Mouse (Mus musculus) heart, embryonic 11.5 days (tissue): ENCODE measurements at regions not wholly inside any gene's neighbourhood (a gene's known extent, or its start where the extent isn't known, plus 50 kb on each side); places are given as distances from the start of the nearest gene placed in this dataset. TPM values are rescaled to one million over a fixed set of nuclear protein-coding genes. Genes with fewer than 3 reads are reported as not detected.

Experiments
- ATAC-seq: fragments of 200-750 bp; cut with Nextera tagmentation; replicated peaks from 2 replicates; pipeline ENCODE4 v1.8.0; 2017; ENCODE audit warnings: moderate library complexity; ENCODE audit not compliant: insufficient number of reproducible peaks, low FRiP score, low TSS enrichment
- H3K27ac ChIP-seq: fragments of 300-500 bp; sonication (generic); 2 replicates; pipeline ENCODE4 v1.5.1; 2014; ENCODE audit warnings: mild to moderate bottlenecking, low read depth, low read length
- H3K27me3 ChIP-seq: fragments of 300-500 bp; sonication (generic); 2 replicates; pipeline ENCODE4 v1.6.1; 2014; ENCODE audit warnings: mild to moderate bottlenecking, low read length, mixed read lengths; ENCODE audit not compliant: control insufficient read depth, insufficient read depth
- H3K36me3 ChIP-seq: fragments of 300-500 bp; sonication (generic); 2 replicates; pipeline ENCODE4 v1.6.1; 2014; ENCODE audit warnings: mild to moderate bottlenecking, low read length, moderate library complexity, mixed read lengths; ENCODE audit not compliant: control insufficient read depth, insufficient read depth
- H3K4me1 ChIP-seq: fragments of 300-500 bp; sonication (generic); 2 replicates; pipeline ENCODE4 v1.6.1; 2014; ENCODE audit warnings: low read length; ENCODE audit not compliant: control insufficient read depth, insufficient read depth
- H3K4me2 ChIP-seq: fragments of 300-500 bp; sonication (generic); 2 replicates; pipeline ENCODE4 v1.6.1; 2014; ENCODE audit warnings: mild to moderate bottlenecking, moderate library complexity
- H3K4me3 ChIP-seq: fragments of 300-500 bp; sonication (generic); 2 replicates; pipeline ENCODE4 v1.5.1; 2014; ENCODE audit warnings: low read depth, low read length
- H3K9ac ChIP-seq: fragments of 300-500 bp; sonication (generic); 2 replicates; pipeline ENCODE4 v1.6.1; 2014; ENCODE audit warnings: mild to moderate bottlenecking, low read depth, low read length, moderate library complexity
- H3K9me3 ChIP-seq: fragments of 300-500 bp; sonication (generic); replicated peaks from 2 replicates; pipeline ENCODE4 v1.6.1; 2016; ENCODE audit warnings: low read length; ENCODE audit not compliant: control insufficient read depth
- WGBS: fragments of 180-500 bp; shearing (Covaris S2); extraction: QIAGEN DNeasy Blood & Tissue Kit; methylation state at CpG from one replicate; pipeline ENCODE4 v1.1.7; 2014; ENCODE audit not compliant: insufficient replicate concordance; 5-methylcytosine and 5-hydroxymethylcytosine counted together
- microRNA-seq: library from miRNA; unstranded; fragments of <30 nt; microRNA quantifications from one replicate; pipeline ENCODE4, GENCODE M21; 2016; ENCODE audit warnings: borderline number of aligned reads

DNA sequence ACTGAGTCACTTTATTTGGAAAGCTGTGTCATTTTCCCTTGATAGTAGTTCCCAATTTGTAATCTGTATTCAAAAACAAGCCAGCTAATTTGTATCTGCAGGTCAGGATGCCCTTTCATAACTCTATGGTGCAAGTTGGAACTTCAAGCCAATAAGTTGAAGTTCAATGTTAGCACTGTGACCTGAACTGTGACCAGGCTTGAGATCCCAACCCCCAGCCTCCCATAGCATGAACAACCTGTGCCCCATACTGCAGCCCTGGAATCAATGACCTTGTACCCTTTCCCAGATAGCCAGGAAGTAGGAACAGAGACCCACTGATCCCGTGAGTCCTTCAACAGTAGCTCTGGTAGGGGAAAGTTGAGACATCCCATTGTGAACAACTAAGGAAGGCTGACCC is 52.5 kb upstream of the Gm9747 start:
- Histone ChIP-seq H3K27ac (no peak overlapping the region), H3K36me3 (no peaks in the 10 kb centered on the region), H3K4me3 (no peak overlapping the region), H3K9ac (no peak overlapping the region), H3K4me2 (no peak overlapping the region), H3K9me3 (no peaks in the 10 kb centered on the region), H3K27me3 (no peaks in the 10 kb centered on the region), H3K4me1 (peaks cover 11% of the 10 kb centered on the region; the same call in 1 of the 2 replicates)
- no peak for ATAC-seq
- 58% methylated on average over 1 of the region's 1 CpGs for WGBS

Small RNAs in the stretch of these regions (microRNA-seq; reads per million reads assigned to microRNA genes)
- gene Mir6344 = not detected
